Mouse (Mus musculus): ENCODE measurements around the gene Entpd8.

Entpd8 gene

DNA sequence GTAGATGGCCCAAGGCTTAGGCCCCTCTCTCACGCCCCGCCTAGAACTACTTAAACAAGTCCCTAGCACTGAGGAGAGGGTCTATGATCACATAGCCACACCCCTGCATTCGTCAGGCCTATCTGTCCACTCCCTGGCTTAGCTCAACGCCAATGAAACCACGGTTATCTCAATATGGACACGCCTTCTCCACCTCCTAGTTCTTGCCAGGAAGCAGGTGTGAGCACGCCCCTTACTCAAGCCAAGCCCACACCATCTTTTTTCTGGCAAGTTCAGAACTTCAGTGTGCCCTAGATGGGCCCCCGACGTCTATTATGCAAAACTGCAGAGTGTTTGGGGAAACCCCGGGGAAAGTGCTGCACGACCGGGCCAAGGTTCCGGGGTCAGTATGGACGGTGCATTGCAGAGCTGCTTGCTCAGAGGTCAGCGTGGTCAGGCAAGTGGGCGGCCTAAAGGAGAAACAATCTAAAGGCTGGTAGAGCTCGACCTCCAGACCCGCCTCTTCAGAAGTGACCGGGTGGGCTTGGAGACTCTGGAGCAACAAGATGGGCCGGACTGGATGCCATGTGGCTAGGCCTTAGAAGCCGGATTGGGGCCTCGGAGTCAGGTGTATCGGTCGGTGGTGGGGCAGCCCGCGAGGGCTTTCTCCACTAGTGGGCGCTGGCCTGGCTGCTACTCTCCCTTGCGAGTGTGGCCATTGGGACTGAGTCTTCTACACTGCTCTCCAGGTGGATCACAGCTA, 15.2 kb downstream of the Entpd8 start, which contains the start of gene Noxa1:
Gene Noxa1 (minus strand): TSS at position 41 of the 742 bp plus-strand sequence.
- in situ Hi-C loops (cut with MboI, MseI) = no loop called here

DNA sequence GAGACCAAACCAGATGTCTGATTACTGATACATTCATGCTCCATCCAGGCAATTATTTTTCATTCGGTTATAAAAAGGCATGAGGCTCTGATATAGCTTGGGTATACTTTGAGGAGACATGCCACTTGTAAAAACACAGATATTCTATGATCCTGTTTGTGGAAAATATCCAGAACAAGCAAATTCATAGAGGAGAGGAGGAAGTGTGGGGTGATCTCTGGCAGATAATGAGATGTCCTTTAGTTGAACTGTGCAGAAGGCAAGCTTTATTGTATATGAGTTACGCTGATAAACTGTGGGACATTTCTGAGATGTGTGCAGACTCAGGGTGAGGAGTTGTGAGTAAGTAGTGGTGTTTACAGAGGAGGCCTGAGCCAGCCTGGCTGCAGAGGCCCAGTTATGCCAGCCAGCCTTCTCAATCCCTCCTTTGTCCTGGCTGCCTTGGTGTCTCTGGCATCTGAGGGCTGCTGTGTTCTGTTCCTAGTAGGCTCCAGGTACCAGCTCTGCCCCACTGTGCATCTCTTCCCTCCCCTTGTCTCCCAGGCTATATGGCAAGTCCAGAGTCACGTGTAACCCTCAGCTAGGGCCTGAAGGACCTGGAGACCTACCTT, 18.0 kb downstream of the Entpd8 start:
- in situ Hi-C loops (cut with MboI, MseI) = no loop called here

DNA sequence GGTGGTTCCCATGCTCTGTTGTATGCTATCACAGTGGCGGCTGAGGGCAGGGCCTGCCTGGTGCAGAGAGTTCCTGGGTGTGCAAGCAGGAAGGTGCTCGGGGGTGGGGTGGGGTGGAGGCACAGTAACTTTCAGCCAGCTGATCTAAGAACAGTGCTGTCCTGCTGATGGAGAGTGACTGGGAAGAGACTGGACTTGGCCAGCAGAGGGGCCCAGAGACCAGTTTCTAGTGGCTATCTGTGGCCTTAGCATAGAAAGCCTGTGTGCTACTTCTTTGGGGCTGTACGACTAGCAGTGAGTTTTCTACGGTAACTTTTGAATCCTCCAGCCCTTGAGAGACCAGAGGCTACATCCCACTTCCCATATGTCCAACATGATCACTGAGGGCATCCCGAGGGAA, 18.9 kb downstream of the Entpd8 start:
- in situ Hi-C loops (cut with MboI, MseI) = no loop called here

DNA sequence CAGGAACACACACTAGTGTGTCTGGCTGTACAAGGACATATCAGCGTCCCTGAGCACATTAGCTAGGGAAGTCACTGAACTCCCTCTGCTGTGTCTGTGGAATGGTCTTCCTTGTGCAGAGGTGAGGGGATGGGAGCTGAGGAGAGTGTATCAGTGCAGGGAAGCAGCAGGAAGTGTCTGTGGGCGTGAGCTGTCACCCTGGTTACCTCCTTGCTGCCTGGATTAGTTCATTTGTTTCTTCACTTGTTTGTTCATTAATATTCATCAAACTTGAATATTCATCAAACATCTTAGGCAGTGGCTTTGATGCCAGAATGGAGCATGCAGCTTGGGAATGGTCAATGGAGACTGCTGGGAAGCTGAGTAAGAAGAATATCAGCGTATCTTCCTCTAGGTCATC, 19.6 kb downstream of the Entpd8 start:
- in situ Hi-C loops (cut with MboI, MseI) = no loop called here

DNA sequence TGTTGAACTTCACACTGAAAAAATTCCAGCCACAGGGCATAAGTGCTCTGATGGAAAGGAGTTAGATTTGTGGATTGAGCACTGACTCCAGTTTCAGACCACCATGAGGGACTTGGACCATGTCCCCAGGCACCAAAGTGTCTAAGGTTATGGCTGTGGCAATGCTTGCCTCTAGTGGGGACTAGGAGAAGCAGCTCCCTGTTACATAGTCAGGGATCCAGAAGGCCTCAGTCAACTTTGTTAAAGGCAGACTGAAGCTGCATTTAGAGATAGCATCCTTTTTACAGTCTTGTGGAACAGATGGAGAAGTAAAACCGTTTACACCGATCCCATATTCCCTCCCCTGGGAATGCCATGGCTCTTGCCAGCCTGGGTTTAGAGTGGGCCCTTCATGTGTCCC, 24.0 kb downstream of the Entpd8 start:
- in situ Hi-C loops (cut with MboI, MseI) = no loop called here

DNA sequence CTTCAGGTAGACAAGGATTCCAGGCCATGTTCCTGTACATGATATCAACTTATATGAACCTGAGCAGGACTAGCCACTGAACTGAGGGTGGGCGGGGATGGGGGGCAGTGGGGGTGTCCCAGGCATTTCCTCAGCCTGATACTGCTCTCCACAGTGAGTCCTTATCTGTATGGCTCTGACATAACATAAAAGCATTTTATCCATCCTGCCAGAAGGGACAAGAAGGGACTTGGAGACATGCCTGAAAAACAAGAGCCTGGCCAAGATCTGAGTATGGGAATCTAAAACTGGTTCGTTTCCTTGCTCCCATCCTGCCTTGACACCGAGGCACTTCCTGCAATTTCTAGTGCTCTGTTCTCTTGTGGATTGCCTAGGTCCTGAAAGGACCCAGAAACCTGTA, 25.9 kb downstream of the Entpd8 start:
- in situ Hi-C loops (cut with MboI, MseI) = no loop called here

DNA sequence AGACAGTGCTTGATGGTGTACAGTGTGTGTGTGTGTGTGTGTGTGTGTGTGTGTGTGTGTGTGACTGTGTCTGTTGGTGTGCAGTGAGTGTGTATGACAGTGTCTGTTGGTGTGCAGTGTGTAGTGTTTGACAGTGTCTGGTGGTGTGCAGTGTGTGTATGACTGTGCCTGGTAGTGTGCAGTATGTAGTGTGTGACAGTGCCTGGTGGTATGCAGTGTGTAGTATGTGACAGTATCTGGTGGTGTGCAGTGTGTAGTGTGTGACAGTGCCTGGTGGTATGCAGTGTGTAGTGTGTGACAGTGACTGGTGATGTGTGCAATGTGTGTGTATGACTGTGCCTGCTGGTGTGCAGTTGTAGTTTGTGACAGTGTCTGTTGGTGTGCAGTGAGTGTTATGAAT, 29.4 kb downstream of the Entpd8 start:
- in situ Hi-C loops (cut with MboI, MseI) = no loop called here

DNA sequence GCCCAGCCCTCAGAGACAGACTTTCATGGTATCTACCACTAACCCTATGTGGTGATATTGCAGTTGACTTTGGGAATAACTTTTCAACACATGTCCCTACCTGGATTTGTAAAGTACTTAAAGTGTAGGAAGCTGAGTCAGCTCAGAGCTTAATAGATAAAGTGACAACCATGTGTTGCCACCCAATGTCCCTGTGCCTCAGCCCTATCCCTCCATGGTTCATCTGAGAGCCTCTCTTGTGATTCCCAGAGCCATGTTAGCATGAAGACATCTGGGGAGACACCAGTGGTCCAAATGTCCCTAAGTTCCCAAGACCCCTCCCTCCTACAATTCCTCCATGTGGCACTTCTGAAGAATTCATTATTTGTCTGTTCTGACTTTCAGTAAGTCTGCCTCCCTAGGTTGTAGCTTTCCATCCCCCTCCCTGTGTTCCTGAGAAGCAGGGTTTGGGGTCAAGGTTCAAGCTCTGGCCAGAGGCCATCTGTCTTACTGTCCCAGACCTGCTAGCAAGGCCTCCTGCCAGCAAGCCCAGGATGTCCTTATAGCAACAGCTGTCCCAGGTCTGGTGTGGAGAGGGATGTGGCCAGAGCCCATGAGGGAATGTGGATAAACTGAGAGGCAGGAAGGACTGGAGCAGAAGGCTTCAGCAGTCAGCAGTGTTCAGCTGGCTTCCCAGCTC, 30.5 kb downstream of the Entpd8 start:
- in situ Hi-C loops (cut with MboI, MseI) = no loop called here

DNA sequence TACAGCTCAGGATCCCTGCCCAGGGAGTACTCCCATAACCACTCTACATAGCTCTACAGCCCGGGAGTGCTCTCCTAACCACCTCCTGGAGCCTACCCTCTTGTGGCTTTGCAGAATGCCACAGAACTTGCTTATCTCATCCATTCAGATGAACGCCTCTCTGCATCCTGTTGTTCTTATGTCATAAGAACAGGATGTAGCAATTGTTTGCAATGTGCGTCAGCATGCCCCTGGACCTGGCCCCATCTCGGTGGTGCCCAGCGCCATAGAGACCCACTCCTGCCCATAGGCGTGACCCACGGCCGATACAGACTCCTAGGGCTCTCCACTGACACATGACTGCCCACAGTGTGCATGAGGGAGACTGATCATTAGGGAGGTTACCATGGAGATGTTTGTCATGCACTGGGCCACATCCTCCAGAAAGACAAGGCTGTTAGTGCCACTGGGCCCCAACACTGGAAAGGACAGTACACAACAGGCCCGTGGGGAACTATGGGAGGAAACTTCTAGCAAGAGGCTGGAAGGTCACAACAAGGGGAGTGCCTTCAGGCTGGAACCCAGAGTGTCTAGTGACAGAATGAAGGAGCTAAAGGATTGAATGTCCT, 31.2 kb downstream of the Entpd8 start:
- in situ Hi-C loops (cut with MboI, MseI) = no loop called here

DNA sequence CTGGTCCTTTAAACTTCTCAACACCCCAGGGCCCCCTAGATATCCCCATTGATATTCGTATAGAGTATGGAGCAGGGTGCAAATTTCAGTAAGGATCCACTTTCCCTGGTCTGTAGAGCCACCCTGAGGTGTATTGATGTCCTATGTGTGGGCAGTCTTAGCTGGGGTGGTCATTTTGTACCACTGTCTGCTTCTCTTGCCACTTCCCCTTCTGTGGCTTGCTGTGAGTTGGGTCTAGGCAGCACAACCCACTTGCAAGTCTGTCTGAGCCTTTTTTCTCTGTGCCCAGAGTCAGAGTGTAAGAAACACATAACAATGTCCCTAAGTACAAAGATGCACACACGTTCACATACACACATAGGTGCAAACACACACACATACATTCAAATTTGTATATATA, 34.2 kb downstream of the Entpd8 start:
- in situ Hi-C loops (cut with MboI, MseI) = no loop called here

DNA sequence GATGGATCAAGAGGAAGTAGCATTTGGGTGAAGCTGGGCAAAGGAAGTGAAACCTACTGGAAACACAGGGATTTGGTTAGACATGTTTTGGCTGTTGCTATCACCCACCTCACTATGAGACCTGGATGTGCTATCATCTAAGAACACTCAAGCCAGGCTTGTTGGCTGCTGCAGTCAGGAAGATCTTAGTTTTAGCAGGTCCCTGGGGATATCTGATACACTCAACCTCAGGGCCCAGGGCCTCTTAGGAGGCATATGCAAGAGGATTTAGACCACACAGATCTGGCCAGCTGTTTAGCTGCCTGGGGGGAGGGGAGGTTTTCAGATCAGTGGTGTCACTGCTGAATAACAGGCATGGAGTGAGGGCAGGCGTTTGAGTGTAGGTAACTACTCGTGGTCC, 35.3 kb downstream of the Entpd8 start:
- in situ Hi-C loops (cut with MboI, MseI) = no loop called here

DNA sequence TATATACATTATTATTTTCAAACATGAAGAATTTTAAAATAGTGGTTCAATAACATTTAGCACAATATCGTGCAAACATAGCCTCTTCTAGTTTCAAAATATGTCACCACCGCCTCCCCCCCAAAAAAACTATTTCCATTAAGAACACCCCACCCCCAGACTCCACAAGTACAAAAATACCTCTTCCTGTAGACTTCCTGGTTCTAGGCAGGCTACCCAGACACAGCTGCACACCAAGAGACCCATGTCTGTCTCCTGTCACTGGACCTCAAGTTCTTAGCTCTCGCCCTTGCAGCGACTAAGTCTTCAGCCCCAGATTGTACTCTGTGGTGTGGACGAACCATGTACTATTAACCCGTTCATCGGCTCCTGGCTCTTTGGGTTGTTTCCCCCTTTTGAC, 40.9 kb downstream of the Entpd8 start:
- in situ Hi-C loops (cut with MboI, MseI) = no loop called here

DNA sequence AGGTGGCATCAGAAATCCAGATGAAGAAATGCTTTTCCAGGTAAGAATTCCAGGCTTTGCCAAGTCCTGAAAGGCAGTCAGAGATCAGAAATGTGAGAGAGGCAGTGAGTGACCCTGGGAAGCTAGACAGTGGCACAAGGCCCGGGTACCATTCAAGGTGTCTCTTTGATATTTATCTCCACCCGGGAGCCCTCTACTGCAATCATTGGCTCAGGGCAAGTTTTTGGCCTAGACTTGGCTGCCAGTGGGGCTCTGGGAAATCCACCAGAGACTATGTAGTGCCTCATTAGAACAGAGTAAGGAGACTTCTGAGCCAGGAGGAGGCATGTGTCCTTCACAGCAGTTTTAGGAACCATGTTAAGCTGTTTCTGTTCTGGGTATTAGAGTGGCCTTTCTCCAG, 42.6 kb downstream of the Entpd8 start:
- in situ Hi-C loops (cut with MboI, MseI) = no loop called here

DNA sequence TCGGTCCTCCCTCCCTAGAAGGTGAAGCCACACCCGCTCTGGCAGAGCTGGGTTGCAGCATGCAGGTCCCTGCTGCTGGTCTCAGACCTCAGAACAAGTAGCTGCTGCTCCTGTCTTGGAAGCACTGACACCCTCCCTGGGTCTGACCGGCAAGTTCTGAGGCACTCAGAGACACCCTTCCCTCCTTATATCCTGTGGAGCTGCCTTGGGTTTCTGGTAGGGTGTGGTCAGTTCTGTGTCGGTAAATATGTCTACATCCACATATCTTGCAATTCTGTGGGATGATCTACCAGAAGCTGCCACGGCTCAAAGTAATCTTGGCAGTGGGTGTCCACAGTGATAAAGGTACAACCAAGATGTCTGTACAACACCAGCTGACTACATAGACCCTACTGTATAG, 43.4 kb downstream of the Entpd8 start:
- in situ Hi-C loops (cut with MboI, MseI) = no loop called here

DNA sequence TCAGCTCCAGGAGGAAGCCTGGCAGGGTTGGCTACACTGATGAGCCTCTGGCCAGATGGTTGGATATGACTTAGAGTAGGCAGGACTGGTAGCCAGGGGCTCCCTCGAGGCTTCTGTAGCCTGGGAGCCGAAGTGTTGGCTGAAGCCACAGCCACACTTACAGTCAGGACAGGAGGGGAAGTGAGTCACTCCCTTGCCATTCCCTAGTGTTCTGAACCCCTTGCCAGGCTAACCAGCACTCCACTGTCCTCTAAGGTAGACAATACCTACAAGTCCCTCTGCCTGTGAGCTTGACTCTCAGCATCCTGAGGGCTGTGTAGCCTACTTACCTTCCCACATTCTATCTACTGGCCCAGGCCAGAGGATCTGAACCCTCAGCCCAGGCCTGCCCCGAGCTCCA, 44.3 kb downstream of the Entpd8 start:
- in situ Hi-C loops (cut with MboI, MseI) = no loop called here

DNA sequence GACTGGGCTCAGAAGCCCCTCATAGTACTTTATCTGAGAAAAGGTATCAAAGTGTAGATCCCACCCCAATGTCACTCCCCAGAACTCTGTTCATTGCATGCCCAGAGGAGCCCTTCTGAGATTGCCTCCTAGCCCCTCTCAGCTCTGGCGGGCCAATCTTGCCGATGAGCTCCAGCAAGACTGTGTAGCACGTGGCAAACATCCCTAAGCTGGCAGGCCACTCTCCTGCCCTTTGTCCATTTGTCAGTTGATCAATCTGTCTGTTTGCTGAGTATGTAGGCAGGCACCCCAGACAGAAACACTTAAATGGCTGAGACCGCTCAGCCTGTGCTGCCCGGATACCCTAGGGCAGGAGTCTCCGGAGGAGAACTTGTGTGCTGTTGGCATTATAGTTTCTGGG, 45.0 kb downstream of the Entpd8 start:
- in situ Hi-C loops (cut with MboI, MseI) = no loop called here

DNA sequence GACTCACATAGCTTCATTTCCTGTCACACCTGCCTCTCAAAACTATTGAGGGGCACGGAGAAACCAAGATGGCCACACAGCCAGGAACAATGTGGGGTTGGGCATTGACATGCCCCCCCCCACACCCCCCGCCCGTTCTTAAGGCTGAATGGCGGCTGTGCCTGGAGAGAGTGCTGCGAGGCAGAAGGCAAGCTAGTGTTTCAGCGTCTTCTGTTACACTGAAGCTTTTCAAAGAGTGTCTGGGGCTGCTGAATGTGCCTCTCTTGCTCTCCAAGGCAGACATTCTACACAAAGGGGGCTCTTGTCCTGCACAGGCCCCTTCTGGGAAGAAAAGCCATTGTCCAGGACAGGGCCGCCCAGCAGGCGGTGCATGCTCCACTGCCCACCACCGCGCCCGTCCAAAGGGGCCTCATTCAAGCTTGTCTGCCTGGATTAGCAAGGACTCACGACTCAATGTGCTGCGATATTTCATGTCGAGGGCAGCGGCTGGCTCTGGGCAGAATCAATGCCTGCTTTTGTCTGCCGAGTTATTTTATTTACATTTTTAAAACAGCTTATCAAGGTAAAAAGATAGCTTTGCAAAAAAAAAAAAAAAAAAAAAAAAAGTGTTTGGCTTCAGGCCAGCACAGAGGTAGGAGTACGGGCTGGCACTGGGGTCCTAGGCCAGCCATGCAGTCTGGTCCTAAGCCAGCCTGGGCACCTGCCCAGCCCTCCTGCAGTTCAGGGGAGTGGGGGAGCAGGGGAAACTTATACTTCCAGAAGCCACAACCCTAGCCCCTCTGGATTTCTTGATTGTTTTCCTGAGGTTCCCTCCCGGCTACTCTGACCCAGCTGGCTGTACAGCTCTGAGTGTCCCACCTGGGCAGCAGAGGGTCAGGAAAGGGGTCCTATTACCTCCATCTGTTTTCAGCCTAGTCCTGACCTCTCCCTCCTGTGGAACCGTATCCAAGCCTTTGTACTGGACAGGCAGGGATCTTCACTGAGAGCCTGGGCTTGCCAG, 46.2 kb downstream of the Entpd8 start:
- in situ Hi-C loops (cut with MboI, MseI) = no loop called here

DNA sequence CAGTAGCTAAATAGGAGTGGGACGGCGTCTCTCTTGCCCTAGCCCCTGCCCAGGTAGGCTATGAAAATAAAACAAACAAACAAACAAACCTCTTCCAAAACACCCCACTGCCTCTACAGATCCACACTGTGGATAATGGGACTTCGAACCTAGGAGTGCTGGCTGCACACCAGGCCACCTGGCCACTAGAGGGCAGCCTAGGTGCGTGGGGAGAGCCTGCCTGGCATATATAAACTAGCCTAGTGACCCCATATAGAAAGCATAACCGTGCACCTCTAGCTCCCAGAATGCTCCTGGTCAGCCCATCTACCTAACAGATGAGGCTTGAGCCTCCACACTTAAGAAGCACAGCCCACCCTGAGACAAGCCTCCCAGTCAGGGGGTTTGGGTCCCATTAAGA, 47.1 kb downstream of the Entpd8 start:
- in situ Hi-C loops (cut with MboI, MseI) = no loop called here

DNA sequence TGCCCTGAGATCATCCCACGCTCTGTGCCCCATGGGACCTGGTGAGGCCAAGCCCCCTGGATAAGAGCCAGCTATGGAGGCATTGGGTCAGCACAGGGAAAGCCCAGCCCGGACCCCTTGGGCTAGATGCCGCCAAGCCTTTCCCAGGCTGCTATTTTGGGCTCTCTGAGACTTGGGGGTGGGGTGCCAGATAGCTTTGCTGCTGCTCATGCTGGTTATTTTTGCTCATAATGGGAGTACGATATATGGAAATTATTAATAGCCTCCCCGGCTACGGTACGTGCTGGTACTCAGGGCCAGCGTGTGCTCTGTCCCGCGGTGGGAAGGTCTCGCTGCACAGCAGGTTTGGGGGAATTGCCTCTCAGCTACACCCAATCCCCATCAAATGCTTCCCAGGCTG, 48.0 kb downstream of the Entpd8 start:
- in situ Hi-C loops (cut with MboI, MseI) = no loop called here

DNA sequence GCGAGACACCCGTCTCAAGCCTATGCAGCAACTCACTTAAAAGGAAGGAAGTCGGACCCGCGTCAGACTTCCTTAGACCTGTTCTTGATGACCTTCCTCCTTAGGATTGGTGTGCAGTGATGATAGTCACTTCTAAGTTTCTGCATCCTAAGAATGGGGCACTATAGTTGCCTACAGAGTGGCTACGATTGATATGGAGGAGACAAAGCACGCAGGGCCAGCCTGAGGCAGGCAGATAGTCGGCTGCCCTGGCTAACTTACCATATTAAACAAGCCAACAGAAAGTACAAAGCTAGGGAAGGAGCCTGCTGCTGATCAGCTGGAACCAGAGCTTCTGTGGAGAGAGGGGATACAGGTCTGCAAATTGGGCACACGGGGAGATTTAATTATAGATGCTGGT, 51.5 kb downstream of the Entpd8 start:
- in situ Hi-C loops (cut with MboI, MseI) = no loop called here

All from T-helper 1 cell (primary cell).